Mouse (Mus musculus) liver, postnatal 0 days (tissue): ENCODE results near the gene Brpf3. TPM values are rescaled to one million over a fixed set of nuclear protein-coding genes. Genes with fewer than 3 reads are reported as not detected.

Experiments
- ATAC-seq: fragments of 200-750 bp; cut with Nextera tagmentation; 2 replicates; pipeline ENCODE4 v1.8.0; 2017; ENCODE audit warnings: mild to moderate bottlenecking, moderate library complexity
- DNase-seq: peaks from one replicate; pipeline ENCODE4 v3.0.0-alpha.2; 2016
- H3K27ac ChIP-seq: fragments of 300-500 bp; sonication (generic); 2 replicates; pipeline ENCODE4 v1.5.1; 2014; ENCODE audit warnings: antibody characterized with exemption, moderate library complexity, mild to moderate bottlenecking, low read depth
- H3K27me3 ChIP-seq: fragments of 300-500 bp; sonication (generic); 2 replicates; pipeline ENCODE4 v1.6.1; 2014; ENCODE audit warnings: low read length, control low read depth, mixed read lengths; ENCODE audit not compliant: insufficient read depth
- H3K36me3 ChIP-seq: fragments of 300-500 bp; sonication (generic); replicated peaks from 2 replicates; pipeline ENCODE4 v1.6.1; 2014; ENCODE audit warnings: mild to moderate bottlenecking, control low read depth, low read length, moderate library complexity, mixed read lengths; ENCODE audit not compliant: insufficient read depth
- H3K4me1 ChIP-seq: fragments of 300-500 bp; sonication (generic); 2 replicates; pipeline ENCODE4 v1.6.1; 2014; ENCODE audit warnings: antibody characterized with exemption, mild to moderate bottlenecking, control low read depth; ENCODE audit not compliant: insufficient read depth
- H3K4me2 ChIP-seq: fragments of 300-500 bp; sonication (generic); 2 replicates; pipeline ENCODE4 v1.6.1; 2014; ENCODE audit warnings: low read depth, mild to moderate bottlenecking, low read length, moderate library complexity, mixed read lengths
- H3K4me3 ChIP-seq: fragments of 300-500 bp; sonication (generic); 2 replicates; pipeline ENCODE4 v1.5.1; 2014; ENCODE audit warnings: low read depth, low read length
- H3K9ac ChIP-seq: fragments of 300-500 bp; sonication (generic); replicated peaks from 2 replicates; pipeline ENCODE4 v1.6.1; 2014; ENCODE audit warnings: mild to moderate bottlenecking, moderate library complexity
- H3K9me3 ChIP-seq: fragments of 300-500 bp; sonication (generic); 2 replicates; pipeline ENCODE4 v1.6.1; 2016; ENCODE audit warnings: mild to moderate bottlenecking, control low read depth, low read length, mixed read lengths
- CTCF ChIP-seq: sonication (generic); IDR thresholded peaks from 2 replicates; pipeline ENCODE4 v1.5.1; 2016; ENCODE audit warnings: antibody characterized with exemption, low read depth
- EP300 ChIP-seq: IDR thresholded peaks from 2 replicates; pipeline ENCODE4 v1.6.1; 2016; ENCODE audit warnings: antibody characterized with exemption, low read depth, mild to moderate bottlenecking
- WGBS: fragments of 180-500 bp; shearing (Covaris S2); extraction: QIAGEN DNeasy Blood & Tissue Kit; methylation state at CpG from one replicate; pipeline ENCODE4 v1.1.7; 2014; ENCODE audit not compliant: insufficient replicate concordance; 5-methylcytosine and 5-hydroxymethylcytosine counted together
- polyA plus RNA-seq: library from polyadenylated mRNA; unstranded; fragments of >200 nt; fragmentation: Nextera tagmentation; extraction: Ambion mirVana; gene quantifications from 2 replicates; pipeline ENCODE4 v1.2.1, GENCODE M21; 2015

The Brpf3 gene
- polyA plus RNA-seq, 1 experiment from 2014 or later: 33.9 TPM

GRCm38 (mm10) chr17:28876821-28877220, 75.9 kb downstream of the Brpf3 start:
- Histone ChIP-seq H3K27me3 (peaks cover 11% of the 10 kb centered on the region; the same call in 1 of the 2 replicates), H3K4me2 (no peak overlapping the region), H3K9ac (no peak overlapping the region), H3K4me3 (no peak overlapping the region), H3K27ac (no peak overlapping the region), H3K9me3 (no peaks in the 10 kb centered on the region), H3K4me1 (peaks cover 14% of the 10 kb centered on the region; the same call in 1 of the 2 replicates), H3K36me3 (no peaks in the 10 kb centered on the region)
- TF ChIP-seq EP300: no peak
- peak; percentile 66 for TF ChIP-seq CTCF
- 26% methylated on average over 19 of the region's 19 CpGs for WGBS
- DNase-seq (peak; percentile 46), ATAC-seq (no peak)

- peak; percentile 86 for DNase-seq
- H3K36me3 ChIP-seq: no peaks in the 10 kb centered on the region
- ATAC-seq: no peak
- no peak overlapping the region for H3K27ac ChIP-seq
- H3K27me3 ChIP-seq: peaks cover 11% of the 10 kb centered on the region; the same call in 1 of the 2 replicates
- TF ChIP-seq EP300 (no peak), CTCF (peak; percentile 97)
- peaks cover 10% of the 10 kb centered on the region; the same call in 1 of the 2 replicates for H3K4me1 ChIP-seq
- no peaks in the 10 kb centered on the region for H3K9me3 ChIP-seq
- H3K4me2 ChIP-seq: no peak overlapping the region
- WGBS: 10% methylated on average over 18 of the region's 18 CpGs
- no peak overlapping the region for H3K9ac ChIP-seq
- no peak overlapping the region for H3K4me3 ChIP-seq
These were observed 79.1 kb downstream of the Brpf3 start for GRCm38 (mm10) chr17:28879931-28880391.

DNA sequence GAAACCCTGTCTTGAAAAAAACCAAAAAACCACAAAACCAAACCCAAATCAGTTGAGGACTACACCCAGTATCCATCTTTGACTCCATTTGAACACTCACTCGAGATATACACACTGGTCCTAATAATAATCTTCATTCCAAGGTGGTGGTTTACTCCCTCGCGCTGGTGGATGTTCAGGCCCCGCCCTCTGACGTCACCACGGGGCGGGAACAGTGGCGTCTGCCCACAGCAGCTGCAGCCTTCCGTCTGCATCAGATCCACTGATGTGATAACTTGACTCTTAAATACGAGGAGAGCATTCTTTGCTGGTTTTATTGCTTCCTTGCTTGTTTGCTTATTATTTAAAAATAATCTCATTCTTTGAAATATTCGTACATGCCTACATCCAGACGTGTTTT, 81.4 kb downstream of the Brpf3 start:
- Histone ChIP-seq H3K4me2 (peak overlapping the region; percentile 2; the same call in 1 of the 2 replicates), H3K27me3 (peaks cover 11% of the 10 kb centered on the region; the same call in 1 of the 2 replicates), H3K9me3 (no peaks in the 10 kb centered on the region), H3K4me1 (peaks cover 7% of the 10 kb centered on the region; the same call in 1 of the 2 replicates), H3K9ac (no peak overlapping the region), H3K27ac (no peak overlapping the region), H3K4me3 (no peak overlapping the region), H3K36me3 (no peaks in the 10 kb centered on the region)
- DNase-seq (peak; percentile 84), ATAC-seq (peak; percentile 50; the same call in 1 of the 2 replicates)
- TF ChIP-seq EP300 (no peak), CTCF (no peak)
- WGBS: 5% methylated on average over 12 of the region's 12 CpGs

DNA sequence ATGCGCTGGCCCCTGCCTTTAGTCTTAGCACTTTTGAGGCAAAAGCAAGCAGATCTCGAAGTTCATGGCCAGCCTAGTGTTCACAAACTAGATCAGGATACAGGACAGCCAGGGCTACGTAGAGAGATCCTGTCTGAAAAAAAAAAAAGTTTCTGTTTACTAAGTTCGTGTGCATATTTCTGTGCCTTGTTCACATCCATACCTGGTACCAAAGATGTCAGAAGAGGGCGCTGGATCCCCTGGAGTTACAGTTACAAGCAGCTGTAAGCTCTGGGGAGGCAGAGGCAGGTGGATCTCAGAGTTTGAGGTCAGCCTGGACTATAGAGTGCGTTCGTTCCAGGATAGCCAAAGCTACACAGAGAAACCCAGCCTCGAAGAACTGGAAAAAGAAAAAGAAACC, 81.9 kb downstream of the Brpf3 start:
- no peak overlapping the region for H3K27ac ChIP-seq
- no peak overlapping the region for H3K4me3 ChIP-seq
- H3K9me3 ChIP-seq: no peaks in the 10 kb centered on the region
- DNase-seq (no peak), ATAC-seq (0 out of 2 replicates have a peak, but pooled peaks have one; percentile 9)
- TF ChIP-seq EP300 (no peak), CTCF (peak; percentile 46; the same call in 1 of the 2 replicates)
- H3K9ac ChIP-seq: no peak overlapping the region
- peak overlapping the region; percentile 2; the same call in 1 of the 2 replicates for H3K4me2 ChIP-seq
- WGBS: 42% methylated on average over 8 of the region's 8 CpGs
- H3K27me3 ChIP-seq: peaks cover 11% of the 10 kb centered on the region; the same call in 1 of the 2 replicates
- no peaks in the 10 kb centered on the region for H3K36me3 ChIP-seq
- peaks cover 7% of the 10 kb centered on the region; the same call in 1 of the 2 replicates for H3K4me1 ChIP-seq

DNA sequence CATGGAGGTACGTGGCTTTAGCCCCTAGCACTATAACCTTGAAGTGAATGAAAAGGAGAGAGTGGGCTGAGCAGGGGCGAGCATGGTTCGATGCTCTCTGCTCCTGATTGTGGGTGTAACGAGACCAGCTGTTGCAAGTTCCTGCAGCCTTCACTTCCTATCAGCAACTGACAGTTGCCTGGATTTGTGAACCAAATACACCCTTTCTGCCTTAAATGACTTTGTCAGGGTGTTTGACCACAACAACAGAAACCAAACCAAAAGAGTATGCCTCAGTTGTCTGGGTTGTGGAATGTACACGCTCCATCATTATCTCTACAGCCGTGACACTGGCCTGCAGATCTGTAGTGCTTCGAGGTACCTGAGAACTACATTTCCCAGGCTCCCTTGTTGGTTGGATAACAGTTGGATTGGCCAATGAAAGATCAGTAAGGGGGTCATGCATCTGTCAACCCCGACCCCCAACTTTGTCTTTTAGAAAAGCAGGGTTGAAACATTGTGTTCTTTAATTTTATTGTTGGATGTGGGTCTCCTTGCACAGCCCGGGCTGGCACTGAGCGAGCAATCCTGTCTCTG, 83.1 kb downstream of the Brpf3 start:
- Histone ChIP-seq H3K36me3 (no peaks in the 10 kb centered on the region), H3K4me1 (peaks cover 7% of the 10 kb centered on the region; the same call in 1 of the 2 replicates), H3K27me3 (peaks cover 11% of the 10 kb centered on the region; the same call in 1 of the 2 replicates), H3K9ac (no peak overlapping the region), H3K4me2 (no peak overlapping the region), H3K9me3 (no peaks in the 10 kb centered on the region), H3K4me3 (no peak overlapping the region), H3K27ac (peak overlapping the region; percentile 48)
- DNase-seq: no peak
- WGBS: 47% methylated on average over 10 of the region's 10 CpGs
- TF ChIP-seq CTCF (no peak), EP300 (no peak)
- no peak for ATAC-seq

GRCm38 (mm10) chr17:28885231-28885630, 84.3 kb downstream of the Brpf3 start:
- TF ChIP-seq CTCF (no peak), EP300 (no peak)
- no peak overlapping the region for H3K4me2 ChIP-seq
- H3K36me3 ChIP-seq: no peaks in the 10 kb centered on the region
- no peak overlapping the region for H3K27ac ChIP-seq
- H3K9ac ChIP-seq: no peak overlapping the region
- WGBS: 70% methylated on average over 8 of the region's 8 CpGs
- peaks cover 8% of the 10 kb centered on the region; the same call in 1 of the 2 replicates for H3K27me3 ChIP-seq
- DNase-seq (no peak), ATAC-seq (no peak; the same call in 1 of the 2 replicates)
- H3K4me3 ChIP-seq: no peak overlapping the region
- no peaks in the 10 kb centered on the region for H3K9me3 ChIP-seq
- H3K4me1 ChIP-seq: peaks cover 5% of the 10 kb centered on the region; the same call in 1 of the 2 replicates
